Mouse (Mus musculus): ENCODE measurements around the gene Osgin1. TPM values are rescaled to one million over a fixed set of nuclear protein-coding genes. Genes with fewer than 3 reads are reported as not detected.

The Osgin1 gene
- polyA plus RNA-seq, 1 experiment from 2014 or later: 31.1 TPM

GRCm38 (mm10) chr8:119412037-119412734 is 21.7 kb upstream of the Osgin1 start:
- Histone ChIP-seq H3K27ac (0 out of 2 replicates have a peak overlapping the region, but pooled peaks have one; percentile 22), H3K36me3 (ENCODE audit: inconsistent target) (peaks cover 41% of the 10 kb centered on the region), H3K4me3 (ENCODE audit: inconsistent target) (no peak overlapping the region), H3K79me2 (ENCODE audit: inconsistent target) (no peaks in the 10 kb centered on the region)
- 53% methylated on average over 10 of the region's 10 CpGs for WGBS (ENCODE audit: missing documents)

GRCm38 (mm10) chr8:119412735-119413498 is 21.0 kb upstream of the Osgin1 start:
- no peaks in the 10 kb centered on the region for H3K79me2 ChIP-seq (ENCODE audit: inconsistent target)
- H3K4me3 ChIP-seq (ENCODE audit: inconsistent target): no peak overlapping the region
- WGBS (ENCODE audit: missing documents): 15% methylated on average over 16 of the region's 18 CpGs
- peak overlapping the region; percentile 21; the same call in 1 of the 2 replicates for H3K27ac ChIP-seq
- H3K36me3 ChIP-seq (ENCODE audit: inconsistent target): peaks cover 36% of the 10 kb centered on the region

GRCm38 (mm10) chr8:119413605-119414004 is 20.3 kb upstream of the Osgin1 start:
- no peak overlapping the region for H3K4me3 ChIP-seq (ENCODE audit: inconsistent target)
- H3K27ac ChIP-seq: no peak overlapping the region
- peaks cover 29% of the 10 kb centered on the region for H3K36me3 ChIP-seq (ENCODE audit: inconsistent target)
- no peaks in the 10 kb centered on the region for H3K79me2 ChIP-seq (ENCODE audit: inconsistent target)
- 95% methylated on average over 10 of the region's 10 CpGs for WGBS (ENCODE audit: missing documents)

- no peaks in the 10 kb centered on the region for H3K36me3 ChIP-seq (ENCODE audit: inconsistent target)
- no peak overlapping the region for H3K27ac ChIP-seq
- H3K4me3 ChIP-seq (ENCODE audit: inconsistent target): no peak overlapping the region
- H3K79me2 ChIP-seq (ENCODE audit: inconsistent target): no peaks in the 10 kb centered on the region
- 92% methylated on average over 4 of the region's 7 CpGs for WGBS (ENCODE audit: missing documents)
Measured at GRCm38 (mm10) chr8:119420318-119420717, 13.6 kb upstream of the Osgin1 start.

GRCm38 (mm10) chr8:119421603-119422122 is 12.3 kb upstream of the Osgin1 start:
- peak overlapping the region; percentile 100 for H3K27ac ChIP-seq
- H3K79me2 ChIP-seq (ENCODE audit: inconsistent target): no peaks in the 10 kb centered on the region
- no peak overlapping the region for H3K4me3 ChIP-seq (ENCODE audit: inconsistent target)
- H3K36me3 ChIP-seq (ENCODE audit: inconsistent target): no peaks in the 10 kb centered on the region
- WGBS (ENCODE audit: missing documents): 43% methylated on average over 9 of the region's 9 CpGs

GRCm38 (mm10) chr8:119422123-119422711 is 11.7 kb upstream of the Osgin1 start:
- Histone ChIP-seq H3K79me2 (ENCODE audit: inconsistent target) (no peaks in the 10 kb centered on the region), H3K27ac (peak overlapping the region; percentile 100), H3K36me3 (ENCODE audit: inconsistent target) (no peaks in the 10 kb centered on the region), H3K4me3 (ENCODE audit: inconsistent target) (no peak overlapping the region)
- WGBS (ENCODE audit: missing documents): 26% methylated on average over 9 of the region's 9 CpGs

- 21% methylated on average over 9 of the region's 9 CpGs for WGBS (ENCODE audit: missing documents)
- peak overlapping the region; percentile 100 for H3K27ac ChIP-seq
- no peak overlapping the region for H3K4me3 ChIP-seq (ENCODE audit: inconsistent target)
- H3K36me3 ChIP-seq (ENCODE audit: inconsistent target): no peaks in the 10 kb centered on the region
- H3K79me2 ChIP-seq (ENCODE audit: inconsistent target): no peaks in the 10 kb centered on the region
Measured at GRCm38 (mm10) chr8:119423631-119424141, 10.2 kb upstream of the Osgin1 start.

GRCm38 (mm10) chr8:119424199-119424733 is 9.7 kb upstream of the Osgin1 start:
- no peaks in the 10 kb centered on the region for H3K36me3 ChIP-seq (ENCODE audit: inconsistent target)
- peak overlapping the region; percentile 100 for H3K27ac ChIP-seq
- H3K79me2 ChIP-seq (ENCODE audit: inconsistent target): no peaks in the 10 kb centered on the region
- WGBS (ENCODE audit: missing documents): 26% methylated on average over 10 of the region's 10 CpGs
- no peak overlapping the region for H3K4me3 ChIP-seq (ENCODE audit: inconsistent target)

- no peak overlapping the region for H3K4me3 ChIP-seq (ENCODE audit: inconsistent target)
Measured at GRCm38 (mm10) chr8:119424740-119425139, 9.2 kb upstream of the Osgin1 start.

GRCm38 (mm10) chr8:119425533-119425932 is 8.4 kb upstream of the Osgin1 start:
- H3K27ac ChIP-seq: peak overlapping the region; percentile 100
- no peaks in the 10 kb centered on the region for H3K79me2 ChIP-seq (ENCODE audit: inconsistent target)
- WGBS (ENCODE audit: missing documents): 3% methylated on average over 10 of the region's 10 CpGs
- no peaks in the 10 kb centered on the region for H3K36me3 ChIP-seq (ENCODE audit: inconsistent target)
- peak overlapping the region; percentile 54 for H3K4me3 ChIP-seq (ENCODE audit: inconsistent target)

More at GRCm38 (mm10) chr8:119424740-119425139, 9.2 kb upstream of the Osgin1 start:
- Histone ChIP-seq H3K36me3 (ENCODE audit: inconsistent target) (no peaks in the 10 kb centered on the region), H3K79me2 (ENCODE audit: inconsistent target) (no peaks in the 10 kb centered on the region), H3K27ac (peak overlapping the region; percentile 100)
- 6% methylated on average over 10 of the region's 10 CpGs for WGBS (ENCODE audit: missing documents)

- no peaks in the 10 kb centered on the region for H3K79me2 ChIP-seq (ENCODE audit: inconsistent target)
- WGBS (ENCODE audit: missing documents): 23% methylated on average over 6 of the region's 6 CpGs
- peak overlapping the region; percentile 100 for H3K27ac ChIP-seq
- no peaks in the 10 kb centered on the region for H3K36me3 ChIP-seq (ENCODE audit: inconsistent target)
- peak overlapping the region; percentile 54 for H3K4me3 ChIP-seq (ENCODE audit: inconsistent target)
Measured at GRCm38 (mm10) chr8:119426069-119426735, 7.7 kb upstream of the Osgin1 start.

GRCm38 (mm10) chr8:119427634-119428349 is 6.1 kb upstream of the Osgin1 start:
- 81% methylated on average over 12 of the region's 12 CpGs for WGBS (ENCODE audit: missing documents)
- Histone ChIP-seq H3K79me2 (ENCODE audit: inconsistent target) (no peaks in the 10 kb centered on the region), H3K4me3 (ENCODE audit: inconsistent target) (no peak overlapping the region), H3K27ac (no peak overlapping the region), H3K36me3 (ENCODE audit: inconsistent target) (no peaks in the 10 kb centered on the region)

GRCm38 (mm10) chr8:119428350-119428740 is 5.6 kb upstream of the Osgin1 start:
- WGBS (ENCODE audit: missing documents): 80% methylated on average over 7 of the region's 7 CpGs
- Histone ChIP-seq H3K79me2 (ENCODE audit: inconsistent target) (no peaks in the 10 kb centered on the region), H3K27ac (no peak overlapping the region), H3K4me3 (ENCODE audit: inconsistent target) (no peak overlapping the region), H3K36me3 (ENCODE audit: inconsistent target) (no peaks in the 10 kb centered on the region)

Measured in macrophage (primary cell).